Mouse (Mus musculus): Measurements from ENCODE around the gene Cdkl2. TPM values are rescaled to one million over a fixed set of nuclear protein-coding genes. Genes with fewer than 3 reads are reported as not detected.

Cdkl2 gene
- total RNA-seq, 4 experiments from 2014 or later, result 34.6 to 46.6 (median 37.1) TPM

DNA sequence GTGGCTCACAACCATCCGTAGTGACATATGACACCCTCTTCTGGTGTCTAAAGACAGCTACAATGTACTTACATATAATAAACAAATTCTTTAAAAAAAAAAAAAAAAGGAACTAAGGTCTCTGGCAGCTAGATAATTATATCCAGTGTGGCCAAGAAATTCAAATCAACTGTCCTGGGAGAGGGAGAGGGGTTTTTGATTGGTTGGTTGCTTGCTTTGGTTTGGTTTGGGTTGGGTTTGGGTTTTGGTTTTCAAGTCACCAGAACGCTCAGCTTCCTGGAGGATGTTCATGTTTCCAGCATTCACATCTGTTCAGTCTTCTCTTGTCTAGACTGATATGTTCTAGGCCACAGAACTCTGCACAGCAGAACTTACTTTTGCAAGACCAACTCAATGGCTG lies 50.6 kb downstream of the Cdkl2 start:
- DNase-seq (ENCODE audit: low spot score in 2 of 2), result no peak

DNA sequence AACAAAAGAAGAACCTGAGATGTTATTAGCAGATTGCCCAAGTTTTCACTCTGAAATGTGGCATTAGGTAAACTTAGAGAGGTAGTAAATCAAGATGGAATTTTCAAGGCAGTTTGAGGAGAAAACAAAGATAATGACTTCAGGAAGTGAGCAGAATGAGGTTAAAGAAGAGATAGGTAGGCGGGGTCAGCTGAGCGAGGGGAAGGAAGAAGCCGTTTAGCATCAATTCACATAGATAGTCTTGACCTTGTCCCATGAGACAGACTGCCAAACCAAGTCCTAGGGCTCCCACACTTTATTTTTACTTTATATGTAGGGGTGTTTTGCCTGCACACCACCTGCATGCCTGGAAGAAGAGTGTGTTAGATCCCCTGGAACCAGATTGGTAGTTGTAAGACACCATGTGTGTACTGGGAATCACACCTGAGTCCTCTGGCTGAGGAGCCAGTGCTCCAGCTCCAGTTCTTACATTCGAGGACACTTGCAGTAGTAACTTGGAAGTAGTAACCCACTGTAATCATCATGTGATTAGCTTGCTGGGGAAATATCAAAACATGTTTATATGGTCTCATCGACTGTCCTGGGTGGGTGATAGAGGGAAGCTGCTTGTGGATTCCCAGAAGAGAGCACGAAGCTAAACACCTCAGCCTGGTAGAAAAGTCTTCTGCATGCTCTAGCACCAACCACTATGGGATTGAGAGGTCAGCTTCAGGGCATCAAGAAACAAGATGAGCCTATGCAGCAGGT lies 52.3 kb downstream of the Cdkl2 start:
- no peak for DNase-seq (ENCODE audit: low spot score in 2 of 2)

GRCm38 (mm10) chr5:91989261-91989660 lies 54.4 kb downstream of the Cdkl2 start:
- no peak for DNase-seq (ENCODE audit: low spot score in 2 of 2)

DNA sequence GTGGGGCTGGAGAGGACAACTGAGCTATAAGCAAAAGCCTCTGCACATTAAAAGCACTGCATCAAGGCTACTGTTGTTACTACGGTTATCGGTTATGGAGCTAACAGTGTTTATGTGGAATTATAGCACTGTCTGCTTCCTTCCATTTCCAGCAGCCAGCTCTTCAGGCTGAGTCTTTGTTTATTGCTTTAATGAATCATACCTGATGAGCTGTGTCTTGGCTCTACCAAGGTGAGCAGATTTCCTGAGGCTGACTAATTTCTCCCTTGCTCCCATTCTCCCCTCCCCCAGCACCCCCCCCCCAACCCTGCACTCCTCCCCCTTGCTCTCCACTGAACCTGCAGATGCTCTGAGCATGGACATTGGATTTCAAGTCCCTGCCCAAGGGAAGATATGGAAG lies 55.9 kb downstream of the Cdkl2 start:
- DNase-seq (ENCODE audit: low spot score in 2 of 2), result no peak

- no peak for DNase-seq (ENCODE audit: low spot score in 2 of 2)
Observed at GRCm38 (mm10) chr5:91987236-91987635, 56.4 kb downstream of the Cdkl2 start, which contains the start of gene Odaph. Odaph (plus strand) TSS chr5:91987475.

DNA sequence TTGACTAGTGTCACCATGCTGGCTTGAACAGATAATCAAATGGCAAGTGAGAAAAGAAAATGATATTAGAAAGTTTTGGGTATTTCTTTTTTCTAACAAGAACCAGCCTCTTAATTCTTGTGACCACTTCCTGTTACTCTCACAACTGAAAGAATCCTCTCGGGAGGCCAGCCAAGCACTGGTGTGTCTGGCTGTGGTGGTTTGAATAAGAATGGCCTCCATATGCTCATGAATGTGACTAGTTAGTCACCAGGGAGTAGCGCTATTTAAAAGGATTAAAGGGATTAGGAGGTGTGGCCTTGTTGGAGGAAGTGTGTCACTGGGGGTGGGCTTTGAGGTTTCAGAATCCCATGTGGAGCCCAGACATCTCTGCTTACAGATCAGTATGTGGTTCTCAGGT lies 58.0 kb downstream of the Cdkl2 start:
- DNase-seq (ENCODE audit: low spot score in 2 of 2), result no peak

DNA sequence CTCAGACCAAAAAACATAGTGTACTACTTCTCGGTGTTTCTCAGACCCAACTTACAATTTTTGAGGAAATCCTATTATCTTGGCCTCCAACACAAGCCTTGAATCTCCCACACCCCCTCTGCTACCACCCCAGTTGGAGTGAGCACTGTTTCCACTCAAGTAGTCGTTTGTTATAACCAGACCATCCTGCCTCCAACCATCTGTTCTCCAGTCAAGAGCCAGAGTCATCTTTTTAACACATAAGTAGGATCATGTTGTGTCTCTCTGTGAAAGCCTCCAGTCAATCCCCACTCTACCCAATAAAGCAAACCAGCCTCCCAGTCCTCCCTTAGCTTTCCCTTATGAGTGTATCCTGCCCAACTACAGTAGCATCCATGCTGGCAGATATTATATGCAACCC lies 60.2 kb downstream of the Cdkl2 start:
- no peak for DNase-seq (ENCODE audit: low spot score in 2 of 2)

DNA sequence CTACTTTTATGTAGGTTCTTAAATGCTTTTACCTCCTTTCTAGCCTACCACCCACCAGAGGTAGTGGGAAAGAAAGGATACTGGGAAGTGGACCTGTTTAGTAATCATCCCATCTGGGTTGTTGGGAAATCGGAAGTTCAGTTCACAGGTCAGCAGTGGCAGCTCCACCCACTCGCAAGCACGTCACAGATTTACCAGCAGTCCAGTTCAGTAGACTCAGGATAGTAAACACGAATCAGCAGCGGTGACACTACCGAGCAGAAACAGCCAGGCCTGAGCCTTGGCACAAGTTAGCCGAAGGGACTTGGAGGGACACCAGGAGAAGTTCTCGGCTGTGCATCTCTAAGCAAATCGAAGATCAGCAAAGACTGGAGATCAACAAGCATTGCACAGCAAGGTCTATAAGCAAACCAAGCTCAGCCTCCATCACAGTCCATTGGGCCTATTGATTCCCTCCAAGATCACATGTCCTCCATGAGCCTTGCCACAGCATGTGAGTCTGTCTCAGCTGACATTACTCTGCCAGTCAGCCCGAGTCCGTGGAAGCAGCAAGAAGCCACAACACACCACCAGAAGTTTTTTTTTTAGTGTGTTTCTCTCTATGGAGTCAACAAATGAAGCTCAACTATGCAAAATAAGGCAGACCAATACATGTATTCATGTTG lies 62.4 kb downstream of the Cdkl2 start:
- DNase-seq (ENCODE audit: low spot score in 2 of 2), result no peak

- no peak for DNase-seq (ENCODE audit: low spot score in 2 of 2)
Observed at GRCm38 (mm10) chr5:91977397-91977770, 66.3 kb downstream of the Cdkl2 start.

DNA sequence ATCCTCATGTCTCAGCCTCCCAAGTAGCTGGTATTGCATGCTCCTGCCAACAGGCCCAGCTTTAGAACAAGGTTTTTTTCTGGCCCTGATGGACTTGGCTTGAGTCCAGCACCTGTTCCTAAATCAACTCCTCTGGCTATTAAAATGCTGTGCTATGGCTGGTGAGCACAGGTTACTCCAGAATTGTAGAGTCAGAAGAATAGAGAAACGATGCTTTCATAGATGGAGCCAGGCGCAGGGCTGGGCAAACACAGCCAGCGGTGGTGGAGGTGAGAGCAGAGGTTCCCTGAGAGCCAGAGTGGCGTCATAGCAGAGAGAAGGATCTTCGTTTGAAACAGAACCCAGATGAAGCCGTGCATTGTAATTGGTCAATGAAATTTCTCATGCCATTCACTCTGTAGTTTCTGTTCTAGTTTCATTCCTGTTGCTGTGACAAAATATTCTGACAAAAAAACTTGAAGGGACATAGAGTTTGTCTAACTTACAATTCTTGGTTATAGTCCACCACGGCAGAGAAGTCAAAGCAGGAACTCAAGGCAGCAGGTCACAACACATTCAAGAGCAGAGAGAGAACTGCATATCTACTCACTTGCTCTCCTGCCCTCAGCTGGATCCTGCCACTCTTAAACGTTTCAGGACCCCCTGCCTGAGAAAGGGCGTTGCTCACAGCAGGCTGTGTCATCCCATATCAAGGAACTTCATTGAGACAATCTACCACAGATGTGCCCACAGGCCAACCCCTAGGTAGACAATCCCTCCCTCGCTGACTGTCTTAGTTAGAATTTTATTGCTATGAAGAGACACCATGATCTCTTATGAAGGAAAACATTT lies 66.9 kb downstream of the Cdkl2 start:
- no peak for DNase-seq (ENCODE audit: low spot score in 2 of 2)

DNA sequence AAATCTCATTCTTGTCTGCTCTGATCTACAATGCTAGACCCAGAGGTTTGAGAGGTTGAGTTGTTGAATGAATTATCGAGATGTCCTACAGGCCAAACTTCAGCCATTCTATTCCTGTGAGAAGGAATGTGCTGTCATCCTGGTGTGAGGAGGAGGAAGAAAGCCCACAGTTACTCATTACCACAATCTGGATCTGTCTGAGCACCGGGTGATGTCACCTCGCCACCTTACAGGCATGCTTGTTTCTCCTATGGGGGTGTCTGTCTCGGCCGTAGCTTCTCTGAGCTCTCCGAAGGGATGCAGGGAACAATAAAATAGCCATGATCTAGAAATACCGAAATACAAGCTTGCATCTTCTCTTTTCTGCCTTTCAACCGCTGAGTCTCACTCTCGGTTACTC lies 67.9 kb downstream of the Cdkl2 start:
- no peak for DNase-seq (ENCODE audit: low spot score in 2 of 2)

DNA sequence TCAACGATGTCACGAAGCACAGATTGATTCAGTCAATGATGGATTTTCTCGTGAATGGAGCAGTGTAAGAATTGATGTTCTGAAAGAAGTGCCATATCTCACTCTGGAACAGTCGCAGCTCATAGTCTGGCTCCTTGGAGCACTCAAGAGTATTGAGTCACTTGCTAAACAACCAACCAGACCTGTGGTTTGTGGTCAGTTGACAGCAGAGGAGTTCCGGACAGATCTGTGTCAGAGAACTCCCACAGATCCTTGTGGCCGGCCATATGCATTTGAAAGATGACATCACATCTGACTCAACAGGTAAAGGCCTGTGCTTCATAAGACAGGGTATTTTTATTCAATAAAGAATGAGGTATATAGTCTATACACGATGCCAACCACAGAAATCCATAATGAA lies 69.7 kb downstream of the Cdkl2 start:
- no peak for DNase-seq (ENCODE audit: low spot score in 2 of 2)

DNA sequence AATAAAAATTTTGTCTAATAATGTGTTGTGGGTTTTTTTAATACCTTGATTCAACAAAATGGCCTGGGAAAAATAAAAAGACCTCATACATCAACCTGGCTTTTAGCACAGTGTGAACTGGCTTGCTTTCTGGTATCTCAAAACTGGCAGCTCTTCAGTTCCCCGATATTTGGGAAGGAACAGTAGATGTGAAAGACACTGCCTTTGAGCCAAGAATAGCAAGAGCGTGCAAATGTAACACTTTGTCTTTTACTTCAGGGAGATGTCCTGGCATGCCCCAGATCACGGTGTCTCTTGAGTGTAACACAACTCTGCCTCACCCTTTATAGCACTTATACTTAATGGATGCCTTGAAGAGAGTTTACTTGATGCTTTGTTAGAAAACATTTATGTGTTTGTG lies 71.6 kb downstream of the Cdkl2 start:
- DNase-seq (ENCODE audit: low spot score in 2 of 2), result no peak

DNA sequence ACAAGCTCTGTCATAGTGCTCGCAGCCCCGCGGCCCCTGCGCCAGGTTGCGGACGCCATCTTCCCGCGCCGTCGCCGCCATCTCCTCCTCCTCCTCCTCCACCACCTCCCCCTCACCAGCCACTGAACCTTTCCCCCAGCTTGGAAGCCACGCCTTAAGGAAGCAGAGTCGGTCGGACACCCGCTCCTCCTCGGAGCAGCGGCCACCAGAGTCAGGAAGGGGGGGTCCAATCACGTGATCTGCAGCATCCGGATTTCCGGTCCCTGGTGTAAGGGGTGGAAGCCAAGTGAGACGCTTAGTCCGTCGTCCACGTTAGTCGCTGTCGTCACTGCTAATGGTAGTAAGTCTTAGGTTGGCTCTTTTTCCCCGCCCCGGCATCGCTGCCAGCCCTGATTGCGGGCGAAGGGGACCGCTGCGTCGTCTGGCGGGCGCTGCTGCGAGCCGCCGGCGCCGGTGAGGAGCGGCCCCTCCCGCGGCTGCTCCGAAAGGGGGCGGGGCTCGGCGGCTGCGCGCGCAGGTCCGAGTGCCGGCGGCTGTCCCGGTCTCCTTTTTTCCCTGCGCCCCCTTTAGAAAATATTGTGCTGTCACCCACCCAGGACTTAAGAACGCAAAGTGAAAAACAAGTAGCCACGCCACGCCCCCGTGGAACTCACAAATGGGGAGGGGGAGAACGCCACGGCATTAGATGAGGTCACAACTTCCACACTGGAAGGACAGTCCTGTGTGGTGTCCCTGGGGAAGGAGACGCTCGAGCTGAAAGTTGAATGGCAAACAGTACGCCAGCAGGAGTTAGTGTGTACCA lies 80.8 kb downstream of the Cdkl2 start, which contains the start of gene Rchy1:
Gene Rchy1 (minus strand): TSS at position 430 of the 802 bp plus-strand sequence.
- DNase-seq (ENCODE audit: low spot score in 2 of 2), result peak; percentile 89 to 92

DNA sequence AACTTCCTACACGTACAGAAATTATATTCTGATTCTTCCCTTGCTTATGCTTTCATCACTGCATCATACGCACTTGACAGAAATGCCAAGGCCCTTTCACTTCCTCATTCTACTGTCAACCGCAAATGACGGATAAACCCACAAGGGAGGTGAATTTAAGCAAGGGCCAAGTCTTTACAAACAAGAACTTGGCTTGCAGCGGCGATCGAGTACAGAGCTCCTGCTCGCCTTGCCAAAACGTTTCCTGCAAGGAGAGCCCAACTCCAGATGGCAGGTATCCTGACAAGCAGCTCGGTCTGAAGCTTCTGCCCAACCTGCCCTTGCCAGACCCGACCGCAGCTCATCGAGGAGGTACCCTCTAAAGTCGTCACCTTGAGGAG lies 81.4 kb downstream of the Cdkl2 start:
- DNase-seq (ENCODE audit: low spot score in 2 of 2), result no peak

GRCm38 (mm10) chr5:91961370-91961769 lies 82.3 kb downstream of the Cdkl2 start:
- no peak for DNase-seq (ENCODE audit: low spot score in 2 of 2)

- peak; percentile 21 to 36 for DNase-seq (ENCODE audit: low spot score in 2 of 2)
Observed at GRCm38 (mm10) chr5:91960606-91961254, 83.0 kb downstream of the Cdkl2 start.

- no peak for DNase-seq (ENCODE audit: low spot score in 2 of 2)
Observed at GRCm38 (mm10) chr5:91959986-91960385, 83.7 kb downstream of the Cdkl2 start.

DNA sequence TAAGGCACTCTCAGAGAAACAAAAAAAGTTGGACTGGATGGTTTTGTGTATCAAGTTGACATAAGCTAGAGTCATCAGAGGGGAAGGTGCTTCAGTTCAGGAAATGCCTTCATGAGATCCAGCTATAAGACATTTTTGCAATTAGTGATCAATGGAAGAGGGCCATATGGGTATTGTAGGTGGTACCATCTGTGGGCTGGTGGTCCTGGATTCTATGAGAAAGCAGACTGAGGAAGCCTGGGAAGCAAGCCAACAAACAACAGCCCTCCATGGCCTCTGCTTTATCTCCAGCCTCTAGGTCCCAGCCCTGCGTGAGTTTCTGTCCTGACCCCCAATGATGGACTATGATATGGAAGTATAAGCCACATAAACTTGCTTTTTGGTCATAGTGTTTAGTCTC lies 84.6 kb downstream of the Cdkl2 start:
- peak; percentile 29 to 50 for DNase-seq (ENCODE audit: low spot score in 2 of 2)

DNA sequence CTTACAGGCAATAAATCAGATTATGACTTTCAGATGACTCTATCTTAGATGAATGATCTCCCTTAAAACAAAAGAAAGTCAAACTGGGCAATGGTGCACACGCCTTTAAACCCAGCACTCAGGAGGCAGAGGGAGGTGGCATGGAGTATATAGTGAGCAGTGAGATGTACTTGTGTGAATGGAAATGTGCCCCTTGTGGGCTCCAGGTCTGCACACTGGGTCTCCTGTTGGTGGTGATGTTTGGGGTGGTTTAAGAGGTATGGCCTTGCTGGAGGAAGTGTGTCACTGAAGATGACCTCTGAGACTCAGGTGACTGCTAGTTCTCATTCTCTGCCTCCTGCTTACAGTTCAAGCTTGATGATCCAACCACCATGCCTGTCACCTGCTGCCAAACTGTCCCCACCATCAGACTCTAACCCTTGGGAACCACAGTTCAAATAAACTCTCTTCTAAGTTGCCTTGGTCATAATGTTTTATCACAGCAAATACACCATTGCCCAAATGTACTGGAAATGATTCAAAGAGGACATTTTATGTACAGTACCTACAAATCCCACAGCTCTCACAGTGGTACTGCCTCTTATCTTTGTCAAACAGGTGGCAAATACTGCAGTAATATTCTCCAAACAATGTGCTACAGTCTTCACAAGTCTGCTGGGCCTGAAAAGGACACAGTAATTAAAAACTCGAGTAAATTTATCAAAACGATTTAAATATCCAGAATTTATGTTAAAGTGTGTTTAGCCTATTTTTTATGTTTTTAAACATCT lies 86.5 kb downstream of the Cdkl2 start:
- DNase-seq (ENCODE audit: low spot score in 2 of 2), result no peak
